In the genomic region with DNA sequence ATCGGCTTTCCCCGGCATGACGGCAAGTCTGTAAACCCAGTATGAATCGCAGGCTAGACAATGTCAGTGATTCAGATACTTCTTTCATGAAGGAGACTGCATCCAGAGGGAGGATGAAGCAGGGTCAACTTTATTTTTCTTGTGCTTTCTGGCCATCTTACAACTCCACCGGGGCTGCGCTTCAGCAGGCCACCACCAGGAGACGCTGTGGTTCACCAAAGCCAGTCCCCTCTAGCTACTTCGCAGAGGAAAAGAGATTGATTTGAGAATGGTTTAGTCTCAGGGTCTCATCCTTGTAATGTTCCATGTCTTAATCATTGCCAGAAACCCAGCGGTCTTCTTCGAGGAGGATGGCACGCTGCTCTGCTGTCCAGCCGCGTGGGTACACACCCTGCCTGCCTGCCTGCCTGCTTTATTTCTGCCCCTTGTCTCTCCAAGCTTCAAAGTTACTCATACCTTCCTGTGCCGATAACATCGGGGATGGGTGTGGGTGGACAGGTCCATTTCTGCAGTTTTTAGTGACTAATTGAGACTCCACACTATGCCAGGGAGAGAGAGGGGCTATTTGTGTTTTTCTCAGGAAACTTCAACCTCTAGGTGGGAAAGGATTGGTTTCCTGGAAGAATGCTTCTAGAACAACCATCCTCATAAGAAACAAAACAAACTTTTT, we compare ENCODE assay signal across 8 mouse cellular contexts. TPM values are rescaled to one million over a fixed set of nuclear protein-coding genes. Genes with fewer than 3 reads are reported as not detected.
DNase-seq lines count a peak whose midpoint lies in the region; ATAC-seq and TF ChIP-seq lines count a peak whose summit lies in the region.

No protein-coding gene starts in this region.

- 65% methylated on average over 15 of the region's 15 CpGs for WGBS in liver, adult 2 months
- 55% methylated on average over 15 of the region's 15 CpGs for WGBS in liver, embryonic 12.5 days (ENCODE audit: insufficient replicate concordance)

- peak; percentile 76 for TF ChIP-seq CTCF in liver, adult 2 months (IDR thresholded peaks at IDR 0.05; ENCODE audit: low read depth, low read length)

- H3K36me3 ChIP-seq in liver, adult 2 months (ENCODE audit: control insufficient read depth, insufficient read depth, low read length), result no peaks in the 10 kb centered on the region
- no peaks in the 10 kb centered on the region for H3K36me3 ChIP-seq in liver, embryonic 12.5 days

- no peak overlapping the region for H3K27ac ChIP-seq in liver, adult 2 months (replicated peaks; ENCODE audit: insufficient read depth, low read depth, low read length)
- H3K27ac ChIP-seq in liver, embryonic 12.5 days, result no peak overlapping the region

- H3K4me1 ChIP-seq in liver, adult 2 months (ENCODE audit: control insufficient read depth, insufficient read depth, low read length), result no peaks in the 10 kb centered on the region
- H3K4me1 ChIP-seq in liver, embryonic 12.5 days, result no peaks in the 10 kb centered on the region

- H3K9me3 ChIP-seq in liver, embryonic 12.5 days (replicated peaks), result no peaks in the 10 kb centered on the region

- no peak for TF ChIP-seq POLR2A in liver, adult 2 months (IDR thresholded peaks at IDR 0.05; ENCODE audit: extremely low read depth, insufficient read depth, low read length)

- DNase-seq in adrenal gland, adult 2 months, result peak; percentile 35
- DNase-seq in adrenal gland, adult 18-20 months (ENCODE audit: low spot score in 2 of 2), result no peak
- DNase-seq in liver, adult 2 months (ENCODE audit: extremely low read depth, low read depth, low spot score), result no peak
- DNase-seq in mesoderm, embryonic 11.5 days (ENCODE audit: low read depth, low spot score), result peak; percentile 37
- no peak for DNase-seq in gastrocnemius, postnatal 36 days
- DNase-seq in MN1 (ENCODE audit: low spot score), result no peak

- no peak overlapping the region for H3K4me2 ChIP-seq in liver, embryonic 12.5 days

- no peaks in the 10 kb centered on the region for H3K27me3 ChIP-seq in liver, adult 2 months (ENCODE audit: control insufficient read depth, insufficient read depth, low read length)
- no peaks in the 10 kb centered on the region for H3K27me3 ChIP-seq in liver, embryonic 12.5 days (replicated peaks)

- H3K79me2 ChIP-seq in liver, adult 2 months (ENCODE audit: control insufficient read depth, insufficient read depth, low read length), result no peaks in the 10 kb centered on the region

- no peak for ATAC-seq in liver, embryonic 12.5 days
- peak; percentile 60; the same call in 1 of the 2 replicates for ATAC-seq in erythroblast, adult 5-6 weeks (replicated peaks; ENCODE audit: low FRiP score, poor library complexity, severe bottlenecking)

- intact Hi-C loops in gastrocnemius, postnatal 36 days (cut with DNase I), result no loop called here

- H3K4me3 ChIP-seq in liver, adult 2 months (ENCODE audit: insufficient read depth, low read depth, low read length), result no peak overlapping the region
- no peak overlapping the region for H3K4me3 ChIP-seq in liver, embryonic 12.5 days

- H3K9ac ChIP-seq in liver, adult 2 months (ENCODE audit: low read depth, low read length), result no peak overlapping the region
- H3K9ac ChIP-seq in liver, embryonic 12.5 days, result no peak overlapping the region

RNA-seq across cellular contexts. Expression of a gene that starts 31.1 kb away (rescaled TPM):
- 1 to 10 TPM; 2.7 to 3.6 TPM for total RNA-seq in adrenal gland, adult 2 months (2021)
- 5.9 and 7.7 TPM in 2 replicates for polyA plus RNA-seq in adrenal gland, adult 2 months (2012; rRNA removed)
- 1 to 10 TPM; 2.5 to 2.7 TPM for total RNA-seq in adrenal gland, adult 18-20 months (2021)
- total RNA-seq in liver, adult 2 months (2014; rRNA removed), result 0.18 and 0.94 TPM in 2 replicates
- polyA plus RNA-seq in liver, adult 2 months (2012; rRNA removed), result 0.66 and 2.0 TPM in 2 replicates
- polyA plus RNA-seq in liver, embryonic 12.5 days (2016; fragmentation: Nextera tagmentation; extraction: Ambion mirVana), result 1.1 and 2.4 TPM in 2 replicates
- 2.3 and 5.4 TPM in 2 replicates for total RNA-seq in erythroblast, adult 5-6 weeks (2015; ENCODE audit: low replicate concordance)
- not detected in 2 replicates for total RNA-seq in erythroblast, adult 5-6 weeks (2017; ENCODE audit: low replicate concordance)
- under 1 TPM; 0.08 to 0.25 TPM for total RNA-seq in gastrocnemius, postnatal 36 days (2021)

RNA-seq across cellular contexts. Expression of a gene that starts 31.5 kb away (rescaled TPM):
- 10 to 100 TPM; 17.1 to 19.8 TPM for total RNA-seq in adrenal gland, adult 2 months (2021)
- polyA plus RNA-seq in adrenal gland, adult 2 months (2012; rRNA removed), result 49.2 and 55.1 TPM in 2 replicates
- total RNA-seq in adrenal gland, adult 18-20 months (2021), result 10 to 100 TPM; 10.3 to 13.0 TPM
- total RNA-seq in liver, adult 2 months (2014; rRNA removed), result 38.0 and 58.3 TPM in 2 replicates
- 72.7 and 88.3 TPM in 2 replicates for polyA plus RNA-seq in liver, adult 2 months (2012; rRNA removed)
- 10.5 and 10.6 TPM in 2 replicates for polyA plus RNA-seq in liver, embryonic 12.5 days (2016; fragmentation: Nextera tagmentation; extraction: Ambion mirVana)
- 15.0 and 19.6 TPM in 2 replicates for total RNA-seq in erythroblast, adult 5-6 weeks (2015; ENCODE audit: low replicate concordance)
- total RNA-seq in erythroblast, adult 5-6 weeks (2017; ENCODE audit: low replicate concordance), result 8.2 and 16.5 TPM in 2 replicates
- total RNA-seq in gastrocnemius, postnatal 36 days (2021), result 1 to 10 TPM; 9.4 to 9.9 TPM

Comparison
In these comparisons a context has a peak if more than half of its experiments do, and no peak if none do; other contexts are left out.
1. DNase-seq: peak in adrenal gland, adult 2 months (single experiment) and mesoderm, embryonic 11.5 days (single experiment); none in adrenal gland, adult 18-20 months (0 of 2), liver, adult 2 months (single experiment), gastrocnemius, postnatal 36 days (0 of 2) and MN1 (single experiment).